Comparison of ENCODE assay signal across 7 mouse cellular contexts in the genomic region with DNA sequence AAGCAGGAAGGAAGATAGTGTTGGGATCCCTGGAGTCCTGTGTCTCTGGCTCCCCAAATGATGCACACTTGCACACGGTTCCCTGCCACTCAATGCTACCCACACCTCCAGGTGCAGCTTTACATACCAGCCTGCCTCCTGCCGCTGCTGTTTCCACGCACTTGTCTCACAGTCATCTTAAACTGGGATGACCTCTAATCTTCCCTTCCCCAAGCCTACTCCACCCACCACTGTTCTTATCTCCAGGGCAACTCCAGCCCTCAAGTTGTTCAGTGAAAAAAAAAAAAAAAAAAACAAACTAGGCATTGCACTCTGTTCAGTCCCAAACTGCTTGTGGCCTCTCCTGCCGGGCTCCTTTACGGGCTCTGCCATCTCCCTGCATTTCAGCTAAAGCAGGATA. TPM values are rescaled to one million over a fixed set of nuclear protein-coding genes. Genes with fewer than 3 reads are reported as not detected.
A peak's percentile ranks its signal among the peaks of the same experiment; 100 is the strongest.
DNase-seq lines count a peak whose midpoint lies in the region; ATAC-seq and TF ChIP-seq lines count a peak whose summit lies in the region.

Gene Tmem131 (minus strand): TSS at position 14 of the 400 bp plus-strand sequence.

- 66% methylated on average over 5 of the region's 5 CpGs for WGBS in embryonic facial prominence, embryonic 13.5 days
- 8% methylated on average over 5 of the region's 5 CpGs for WGBS in liver, embryonic 14.5 days (ENCODE audit: insufficient replicate concordance)

- no peak within 1 kb of the TSS for H3K4me3 ChIP-seq in embryonic facial prominence, embryonic 13.5 days
- peak within 1 kb of the TSS; percentile 36 to 40 for H3K4me3 ChIP-seq in liver, embryonic 14.5 days (ENCODE audit: insufficient read depth in 1 of 2, low read depth in 2 of 2, low read length in 2 of 2)

- H3K36me3 ChIP-seq in embryonic facial prominence, embryonic 13.5 days = no peaks in the 10 kb centered on the region
- H3K36me3 ChIP-seq in liver, embryonic 14.5 days (replicated peaks; ENCODE audit: control insufficient read depth, insufficient read depth, low read depth) = no peaks in the 10 kb centered on the region

- no peak for ATAC-seq in embryonic facial prominence, embryonic 13.5 days (ENCODE audit: insufficient number of reproducible peaks, insufficient read depth, low FRiP score, low TSS enrichment, low read depth)
- peak; percentile 45 for ATAC-seq in liver, embryonic 14.5 days (ENCODE audit: insufficient read depth)

- peak; percentile 23 for TF ChIP-seq CTCF in liver, embryonic 14.5 days (IDR thresholded peaks at IDR 0.05; ENCODE audit: low read depth)

- TF ChIP-seq EP300 in liver, embryonic 14.5 days (IDR thresholded peaks at IDR 0.05; ENCODE audit: low read depth) = peak; percentile 78

- no peak for DNase-seq in thymus, postnatal 0 days (ENCODE audit: low spot score)
- no peak for DNase-seq in thymus, postnatal 14 days
- DNase-seq in heart, postnatal 36 days = no peak
- peak; percentile 73 to 78 (median 76) for DNase-seq in liver, embryonic 14.5 days (ENCODE audit: low read depth in 3 of 3, low spot score in 3 of 3)
- no peak for DNase-seq in cerebellum, postnatal 10 days
- DNase-seq in lung, postnatal 14 days = no peak

- H3K27ac ChIP-seq in embryonic facial prominence, embryonic 13.5 days = no peak within 1 kb of the TSS
- H3K27ac ChIP-seq in liver, embryonic 14.5 days = peak within 1 kb of the TSS; percentile 55

- H3K4me1 ChIP-seq in embryonic facial prominence, embryonic 13.5 days = peaks cover 9% of the 10 kb centered on the region; the same call in 1 of the 2 replicates
- H3K4me1 ChIP-seq in liver, embryonic 14.5 days (replicated peaks; ENCODE audit: control insufficient read depth in 2 of 2, insufficient read depth in 2 of 2, low read length in 1 of 2) = peaks cover 28 to 33% of the 10 kb centered on the region in 2 experiments

- intact Hi-C loops in heart, postnatal 36 days (cut with DNase I) = loop anchor here (5.0 kb wide), 2 partner anchors 84 to 134 kb away; partner anchors contain the start of gene Vwa3b

- H3K27me3 ChIP-seq in embryonic facial prominence, embryonic 13.5 days = no peaks in the 10 kb centered on the region
- no peaks in the 10 kb centered on the region for H3K27me3 ChIP-seq in liver, embryonic 14.5 days (ENCODE audit: control insufficient read depth, insufficient read depth, low read length)

- no peak within 1 kb of the TSS for H3K9ac ChIP-seq in embryonic facial prominence, embryonic 13.5 days
- peak within 1 kb of the TSS; percentile 48 for H3K9ac ChIP-seq in liver, embryonic 14.5 days (replicated peaks)

- no peaks in the 10 kb centered on the region for H3K9me3 ChIP-seq in embryonic facial prominence, embryonic 13.5 days
- H3K9me3 ChIP-seq in liver, embryonic 14.5 days (ENCODE audit: control insufficient read depth, low read length) = no peaks in the 10 kb centered on the region

- H3K4me2 ChIP-seq in embryonic facial prominence, embryonic 13.5 days = no peak within 1 kb of the TSS
- peak within 1 kb of the TSS; percentile 72 for H3K4me2 ChIP-seq in liver, embryonic 14.5 days (ENCODE audit: low read depth)

RNA-seq across cellular contexts. Expression of gene Tmem131, which starts in this region (rescaled TPM):
- polyA plus RNA-seq in thymus, postnatal 0 days (2015; fragmentation: Nextera tagmentation; extraction: Ambion mirVana) = 13.6 and 15.2 TPM in 2 replicates
- polyA plus RNA-seq in embryonic facial prominence, embryonic 13.5 days (2015; fragmentation: Nextera tagmentation; extraction: Ambion mirVana) = 15.8 and 17.8 TPM in 2 replicates
- total RNA-seq in heart, postnatal 36 days (2021) = 10 to 100 TPM; 32.9 to 35.9 TPM
- polyA plus RNA-seq in liver, embryonic 14.5 days (2012; rRNA removed) = 13.6 and 14.9 TPM in 2 replicates
- 10.6 and 11.2 TPM in 2 replicates for polyA plus RNA-seq in liver, embryonic 14.5 days (2014; fragmentation: Nextera tagmentation; extraction: Ambion mirVana)

Comparison
In these comparisons a context has a peak if more than half of its experiments do, and no peak if none do; other contexts are left out.
1. DNase-seq: peak in liver, embryonic 14.5 days (3 of 3); none in thymus, postnatal 0 days (single experiment), thymus, postnatal 14 days (single experiment), heart, postnatal 36 days (0 of 2), cerebellum, postnatal 10 days (0 of 2) and lung, postnatal 14 days (single experiment).